Mouse (Mus musculus): ENCODE measurements around the gene Rpl10a.
"Not testable (repeated sequence)": the region's sequence is repeated elsewhere in the genome, so short reads cannot be mapped to it uniquely, and the experiment has no call there.

Rpl10a gene

DNA sequence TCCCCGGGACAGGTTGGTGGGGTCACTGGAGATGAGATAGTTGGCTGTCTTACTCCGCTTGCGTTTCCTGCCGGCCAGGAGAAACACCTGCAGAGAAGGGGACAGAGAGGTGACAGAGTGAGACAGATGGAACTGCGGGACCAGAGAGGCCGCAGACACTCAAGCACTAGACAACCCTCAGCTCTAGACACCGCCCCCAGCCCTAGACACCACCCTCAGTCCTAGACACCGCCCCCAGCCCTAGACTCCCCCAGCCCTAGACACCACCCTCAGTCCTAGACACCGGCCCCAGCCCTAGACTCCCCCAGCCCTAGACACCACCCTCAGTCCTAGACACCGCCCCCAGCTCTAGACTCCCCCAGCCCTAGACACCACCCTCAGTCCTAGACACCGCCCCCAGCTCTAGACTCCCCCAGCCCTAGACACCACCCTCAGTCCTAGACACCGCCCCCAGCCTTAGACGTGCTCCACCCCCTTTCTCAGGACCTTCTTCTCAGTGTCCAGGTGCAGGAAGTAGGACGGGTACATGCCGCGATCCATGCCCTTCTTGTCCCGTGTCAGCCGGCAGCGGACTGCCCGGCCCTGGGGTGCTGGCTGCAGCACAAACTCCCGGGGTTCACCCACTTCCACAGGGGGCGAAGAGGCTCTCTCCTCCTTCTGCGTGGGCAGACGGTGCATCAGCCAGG is 30.4 kb downstream of the Rpl10a start:
- not testable (repeated sequence) for DNase-seq (ENCODE audit: low read depth, low spot score)

DNA sequence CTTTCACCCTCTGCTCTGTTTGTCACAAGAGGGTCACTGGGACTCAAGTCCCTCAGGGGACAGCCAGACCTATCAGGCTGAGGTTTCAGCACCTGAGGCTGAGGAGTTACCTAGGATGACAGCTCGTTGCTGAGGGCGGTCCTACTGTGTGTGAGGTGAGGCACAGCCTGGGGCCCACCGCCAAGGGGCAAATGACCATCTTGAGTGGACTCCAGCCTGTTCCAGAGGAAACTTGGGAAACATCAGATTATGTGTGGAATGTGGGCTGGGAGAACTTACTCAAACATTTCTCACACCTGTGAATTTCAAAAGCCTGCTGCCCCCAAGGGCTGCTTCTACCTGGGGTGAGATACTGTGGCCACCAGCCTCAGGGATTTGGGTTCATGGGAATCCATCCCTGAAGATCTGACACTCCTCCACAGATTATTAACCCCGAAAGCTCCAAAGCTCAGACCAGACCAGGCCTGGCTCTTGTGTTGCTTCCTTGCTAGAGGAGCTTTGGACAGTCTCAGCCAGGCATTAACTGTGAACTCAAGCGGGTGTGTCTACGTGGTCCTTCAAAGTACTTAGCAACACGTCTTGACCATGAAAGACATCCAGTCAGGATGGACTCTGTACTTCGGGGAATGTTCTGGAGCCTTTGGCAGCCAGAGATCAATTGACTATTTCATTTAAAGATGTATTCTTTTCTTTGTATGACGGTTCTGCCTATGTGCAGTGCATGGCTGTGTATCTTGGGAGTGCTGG is 32.4 kb downstream of the Rpl10a start:
- no peak for DNase-seq (ENCODE audit: low read depth, low spot score)

DNA sequence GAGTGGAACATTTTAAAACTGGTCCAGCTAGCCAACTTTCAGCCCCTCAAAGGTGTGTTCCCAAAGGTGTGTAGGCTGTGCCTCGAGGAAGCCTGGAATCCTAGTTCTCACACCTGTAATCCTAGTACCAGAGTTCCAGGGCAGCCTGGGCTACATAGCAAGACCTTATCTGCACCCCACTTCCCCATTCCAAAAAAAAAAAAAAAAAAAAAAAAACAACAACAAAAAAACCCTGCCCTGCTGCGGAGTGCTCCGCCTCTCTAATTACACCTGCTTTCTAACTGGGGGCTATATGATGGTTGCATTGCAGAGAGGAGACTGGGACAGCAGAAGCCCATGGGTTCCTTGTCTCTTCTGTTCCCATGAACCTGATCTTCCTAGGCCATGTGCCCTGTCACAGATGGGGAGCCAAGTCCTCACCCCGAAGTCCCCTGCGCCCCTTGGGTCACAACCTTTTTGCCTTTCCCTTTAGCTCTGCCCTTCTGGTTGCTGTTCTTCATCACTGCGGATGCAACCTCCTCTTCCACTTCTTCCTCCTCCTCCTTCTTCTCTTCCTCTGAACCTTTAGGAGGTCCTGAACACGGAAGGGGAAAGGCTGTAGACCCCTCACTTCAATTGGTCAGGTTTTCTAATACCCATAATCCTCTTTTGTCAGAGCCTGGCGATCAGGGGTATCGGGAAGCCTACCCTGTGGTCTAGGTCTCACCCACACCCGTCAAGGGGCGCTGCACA is 33.8 kb downstream of the Rpl10a start:
- DNase-seq (ENCODE audit: low read depth, low spot score): no peak

DNA sequence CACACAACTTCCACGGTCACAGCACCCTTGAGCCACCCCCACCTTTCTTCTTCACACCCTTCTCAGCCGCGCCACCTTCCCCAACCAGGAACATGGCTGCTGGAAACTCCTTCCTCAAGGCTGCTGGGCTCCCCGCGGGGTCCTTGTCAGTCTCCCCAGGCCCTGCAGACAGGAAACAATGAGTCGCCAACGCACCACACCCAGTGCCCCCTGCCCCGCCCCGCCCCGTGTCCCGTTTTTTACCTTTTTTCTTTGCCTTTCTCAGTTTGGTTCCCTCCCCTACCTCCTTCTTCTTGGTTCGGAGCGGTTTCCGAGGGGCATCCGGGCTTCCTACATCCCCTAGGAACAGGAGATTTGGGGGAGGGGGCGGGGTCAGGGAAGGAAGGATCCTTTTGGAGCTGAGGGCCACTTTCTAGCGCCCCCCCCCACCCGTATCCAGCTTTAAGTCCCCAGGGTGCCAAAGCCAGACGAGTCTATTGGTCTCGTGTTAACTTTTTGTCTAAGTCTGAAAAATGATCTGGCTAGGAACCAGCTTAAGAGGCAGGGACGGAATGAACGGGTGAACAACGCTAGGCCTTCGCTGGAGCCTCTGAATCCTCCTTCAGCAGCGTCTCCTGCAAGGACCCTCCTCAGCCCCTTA is 34.5 kb downstream of the Rpl10a start:
- no peak for DNase-seq (ENCODE audit: low read depth, low spot score)

DNA sequence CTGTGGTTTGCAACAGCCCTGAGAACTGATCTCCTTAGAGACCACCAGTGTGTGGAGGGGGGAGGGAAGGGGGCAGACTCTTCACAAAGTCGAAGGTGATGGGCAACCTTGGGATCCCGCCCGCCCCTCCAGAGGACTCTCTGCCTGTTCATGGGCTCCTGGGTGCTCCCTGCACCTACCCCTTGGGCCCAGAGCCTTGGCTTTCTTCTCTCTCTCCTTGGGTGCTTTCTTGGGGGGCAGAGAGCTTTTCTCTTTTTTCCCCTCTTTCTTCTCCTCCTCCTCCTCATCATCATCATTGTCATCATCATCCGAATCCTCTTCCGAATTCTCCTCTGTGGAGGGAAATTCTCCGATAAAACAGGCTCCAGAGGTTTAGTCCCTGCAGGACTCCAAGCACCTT is 35.2 kb downstream of the Rpl10a start:
- DNase-seq (ENCODE audit: low read depth, low spot score): no peak

DNA sequence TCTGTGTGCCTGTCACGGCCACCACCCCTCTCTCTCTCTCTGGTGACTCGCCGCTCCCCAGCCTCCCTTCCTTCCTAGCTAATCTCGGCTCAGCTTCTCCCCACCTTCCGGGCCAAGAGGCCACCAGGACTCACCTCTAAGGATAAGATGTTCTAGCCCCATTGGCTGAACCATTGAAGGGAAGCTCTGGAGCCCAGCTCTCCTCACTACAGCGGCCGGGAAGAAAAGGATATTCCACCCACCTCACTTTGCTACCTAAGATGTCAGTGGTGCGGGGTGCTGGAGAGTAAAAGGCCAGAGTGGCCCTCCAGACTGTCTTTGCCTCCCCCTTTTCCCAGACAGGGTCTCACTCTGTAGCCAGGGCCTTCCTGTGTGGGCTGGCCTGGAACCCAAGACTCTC is 36.9 kb downstream of the Rpl10a start, which contains the start of gene Tulp1:
TSS of gene Tulp1 (minus strand) at position 101 of the 400 bp plus-strand sequence.
- no peak for DNase-seq (ENCODE audit: low read depth, low spot score)

DNA sequence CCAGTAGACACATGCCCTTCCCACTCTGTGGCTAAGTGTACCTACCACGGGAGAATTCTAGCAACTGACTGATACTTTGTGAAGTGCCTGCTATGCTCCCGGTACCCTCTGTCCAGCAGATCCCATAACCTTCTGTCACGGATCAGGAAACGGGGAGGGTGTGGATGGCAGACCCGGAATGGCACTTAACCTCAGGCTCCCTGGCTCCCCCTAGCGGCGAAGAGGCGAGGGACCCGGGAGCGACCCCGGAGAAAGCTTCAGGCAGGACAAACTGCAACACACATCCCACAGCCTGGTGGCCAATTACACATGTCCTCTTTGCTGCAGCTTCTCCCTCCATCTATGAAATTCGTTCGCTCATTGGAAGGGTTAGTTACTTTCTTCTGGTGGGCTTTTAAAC is 40.2 kb downstream of the Rpl10a start:
- DNase-seq (ENCODE audit: low read depth, low spot score): no peak

DNA sequence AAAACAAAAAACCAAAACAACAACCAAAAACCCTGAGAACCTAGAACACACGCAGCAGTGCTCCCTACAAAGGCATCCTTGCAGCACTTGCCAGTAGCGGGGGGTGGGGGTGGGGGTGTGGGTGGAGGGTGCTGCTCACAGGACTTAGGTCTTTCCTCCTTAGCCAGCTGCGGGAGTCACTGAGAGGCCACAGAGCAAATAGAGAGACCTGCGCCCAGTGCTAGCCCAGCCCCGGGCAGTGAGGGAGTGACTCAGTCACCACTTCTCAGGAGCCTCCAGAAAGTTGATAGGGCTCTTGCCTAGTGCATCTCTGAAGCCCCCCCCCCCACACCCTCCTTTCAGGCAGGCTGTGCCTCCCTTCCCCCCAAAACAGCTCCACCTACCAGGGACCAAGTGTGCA is 40.8 kb downstream of the Rpl10a start:
- DNase-seq (ENCODE audit: low read depth, low spot score): no peak

DNA sequence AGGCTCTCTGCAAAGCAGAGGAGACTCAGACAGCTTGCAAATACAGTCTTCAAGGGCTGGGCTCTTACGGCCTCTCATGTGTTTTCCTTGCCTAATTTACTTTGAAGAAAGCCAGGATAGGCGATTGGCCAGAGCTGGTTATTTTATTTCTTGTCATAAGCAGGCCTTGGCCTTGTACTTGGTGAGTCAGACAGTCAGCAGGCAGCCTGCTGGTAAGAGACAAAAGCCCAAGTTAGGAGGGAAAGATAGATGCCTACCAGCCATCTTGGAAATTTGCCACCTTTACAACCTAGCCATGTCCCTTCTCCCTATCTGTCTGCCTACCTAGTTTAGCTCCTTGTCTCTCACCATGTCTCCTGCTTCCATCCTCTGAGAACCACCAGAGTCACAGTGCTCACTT is 43.0 kb downstream of the Rpl10a start:
- no peak for DNase-seq (ENCODE audit: low read depth, low spot score)

DNA sequence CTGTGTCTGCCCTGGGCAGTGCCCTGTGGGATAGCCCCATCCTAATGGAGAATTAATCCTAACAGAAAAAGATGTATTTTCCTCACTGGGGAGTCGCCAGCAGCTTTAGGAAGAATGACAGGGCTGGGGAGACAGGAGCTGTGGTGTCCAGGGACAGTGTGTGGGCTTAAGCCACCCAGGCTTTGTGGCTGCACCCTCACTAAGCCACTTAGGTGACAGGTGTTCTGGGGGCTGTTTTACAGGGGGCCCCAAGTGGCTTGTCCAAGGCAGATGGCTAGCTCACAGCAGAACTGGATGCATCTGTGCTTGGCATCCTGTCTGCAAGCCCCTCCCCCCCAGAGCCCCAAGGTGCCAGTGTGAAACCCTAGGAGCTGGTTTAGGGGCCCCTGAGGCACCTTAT is 43.7 kb downstream of the Rpl10a start:
- DNase-seq (ENCODE audit: low read depth, low spot score): no peak

DNA sequence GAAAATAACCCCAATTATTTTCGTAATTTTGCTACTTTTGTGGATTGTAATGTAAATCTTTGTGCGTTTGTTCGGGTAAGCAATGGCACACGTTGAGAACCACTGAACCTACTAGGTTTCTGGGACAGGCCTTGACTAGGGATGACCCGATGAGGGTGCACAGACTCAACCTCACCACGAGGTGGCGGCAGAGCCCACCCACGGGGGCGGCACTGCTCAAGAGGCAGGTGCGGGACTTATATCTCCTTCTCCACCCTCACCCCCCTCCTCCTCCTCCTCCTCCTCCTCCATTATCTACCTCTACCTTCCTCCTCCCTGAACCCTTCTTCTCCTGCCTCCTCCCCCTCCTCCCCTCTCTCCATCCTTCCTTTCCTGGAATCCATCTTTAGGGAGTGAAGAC is 45.5 kb downstream of the Rpl10a start:
- no peak for DNase-seq (ENCODE audit: low read depth, low spot score)

DNA sequence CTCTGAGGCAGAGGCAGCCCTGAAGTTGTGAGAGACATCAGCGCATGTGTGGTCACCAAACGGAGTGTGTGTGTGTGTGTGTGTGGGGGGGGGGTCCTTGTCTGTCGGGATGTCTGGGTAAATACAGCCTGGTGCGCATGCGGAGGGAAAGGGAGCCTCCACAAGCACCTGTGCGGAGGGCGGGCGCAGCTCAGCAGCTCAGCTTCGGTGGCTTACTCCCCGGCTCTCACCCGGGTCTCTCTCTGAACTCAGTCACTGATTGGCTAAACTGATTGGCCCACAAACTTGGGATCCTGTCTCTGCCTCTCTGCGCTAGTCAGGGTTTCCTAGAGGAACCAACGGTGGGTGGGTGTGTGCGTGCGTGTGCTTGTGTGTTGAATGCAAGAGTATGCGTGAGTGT is 46.2 kb downstream of the Rpl10a start:
- no peak for DNase-seq (ENCODE audit: low read depth, low spot score)

DNA sequence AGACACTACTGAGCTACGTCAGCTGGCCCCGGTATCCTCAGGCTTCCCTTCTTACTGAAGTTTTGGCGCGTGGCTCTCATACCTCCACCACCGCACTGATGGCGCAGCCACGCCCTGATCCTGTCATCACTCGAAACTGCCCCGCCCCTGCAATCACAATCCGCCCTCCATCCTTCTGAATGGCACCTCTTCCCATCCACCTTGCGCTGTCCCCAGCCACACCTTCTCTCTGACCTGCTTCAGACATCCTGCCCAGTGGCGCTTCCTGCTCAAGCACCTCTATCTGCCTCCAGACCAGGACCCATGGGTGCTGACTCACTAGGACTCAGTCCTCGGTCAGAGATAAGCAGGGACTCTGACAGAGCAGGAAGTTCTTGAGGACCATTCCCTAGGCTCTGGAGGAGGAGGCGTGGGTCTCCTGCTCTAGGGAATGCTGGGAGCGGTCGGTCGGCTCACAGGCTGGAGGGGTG is 47.4 kb downstream of the Rpl10a start:
- no peak for DNase-seq (ENCODE audit: low read depth, low spot score)

DNA sequence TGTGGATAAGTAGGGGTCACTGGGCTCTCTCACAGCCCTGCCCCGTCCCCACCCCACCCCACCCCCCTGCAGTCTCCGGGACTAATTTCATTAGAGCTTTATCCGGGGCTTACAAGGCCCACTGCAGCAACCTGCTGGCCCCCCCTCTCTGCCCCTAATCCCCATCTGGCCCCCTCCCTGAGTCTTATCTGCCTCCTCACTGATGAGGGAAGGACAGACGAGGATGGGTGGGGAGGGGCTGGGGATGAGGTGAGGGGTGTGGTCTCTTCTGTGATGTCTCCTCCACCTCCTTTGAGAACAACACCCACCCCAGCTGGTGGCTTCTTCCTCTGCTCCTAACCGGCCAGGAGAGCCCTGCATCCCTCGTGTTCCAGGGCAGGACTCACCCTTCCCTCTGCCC is 52.0 kb downstream of the Rpl10a start:
- no peak for DNase-seq (ENCODE audit: low read depth, low spot score)
